Mouse (Mus musculus) liver, postnatal 0 days (tissue): Measurements from ENCODE around the gene Hist2h2be.

Experiments
- CTCF ChIP-seq: sonication (generic); IDR thresholded peaks from 2 replicates; pipeline ENCODE4 v1.5.1; 2016; ENCODE audit warnings: antibody characterized with exemption, low read depth
- EP300 ChIP-seq: IDR thresholded peaks from 2 replicates; pipeline ENCODE4 v1.6.1; 2016; ENCODE audit warnings: antibody characterized with exemption, low read depth, mild to moderate bottlenecking

GRCm38 (mm10) chr3:96255926-96256593, 35.1 kb downstream of the Hist2h2be start:
- TF ChIP-seq CTCF (no peak), EP300 (no peak)
